Mouse (Mus musculus): ENCODE data around the gene Relb. TPM values are rescaled to one million over a fixed set of nuclear protein-coding genes. Genes with fewer than 3 reads are reported as not detected.
A peak's percentile ranks its signal among the peaks of the same experiment; 100 is the strongest.

Gene Relb
- total RNA-seq (2017): 37.0 and 41.1 TPM in 2 replicates

- ATAC-seq (ENCODE audit: extremely low read depth, insufficient number of reproducible peaks, low FRiP score, poor library complexity, severe bottlenecking): no peak
Measured at GRCm38 (mm10) chr7:19629361-19629734, at the start of gene Relb. Gene Relb, minus strand, starts transcription at chr7:19629438.

DNA sequence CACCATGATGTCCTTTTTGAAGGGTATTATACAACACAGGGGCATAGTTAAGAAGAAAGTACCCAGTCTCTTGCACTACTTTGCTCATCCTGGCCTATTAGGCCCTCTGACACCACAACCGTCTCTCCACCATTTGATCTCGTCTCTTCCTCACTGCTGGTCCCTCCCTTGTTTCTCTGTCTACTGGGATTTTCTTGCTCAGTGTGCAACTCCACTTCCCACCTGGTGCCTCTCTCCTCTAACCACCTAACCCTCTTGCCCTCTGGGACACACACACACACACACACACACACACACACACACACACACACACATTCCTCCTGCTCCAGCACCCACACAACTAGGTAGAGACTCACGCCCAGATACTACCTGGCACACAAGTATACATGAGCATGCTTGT lies 49.7 kb upstream of the Relb start:
- no peak for ATAC-seq (ENCODE audit: extremely low read depth, insufficient number of reproducible peaks, low FRiP score, poor library complexity, severe bottlenecking)

DNA sequence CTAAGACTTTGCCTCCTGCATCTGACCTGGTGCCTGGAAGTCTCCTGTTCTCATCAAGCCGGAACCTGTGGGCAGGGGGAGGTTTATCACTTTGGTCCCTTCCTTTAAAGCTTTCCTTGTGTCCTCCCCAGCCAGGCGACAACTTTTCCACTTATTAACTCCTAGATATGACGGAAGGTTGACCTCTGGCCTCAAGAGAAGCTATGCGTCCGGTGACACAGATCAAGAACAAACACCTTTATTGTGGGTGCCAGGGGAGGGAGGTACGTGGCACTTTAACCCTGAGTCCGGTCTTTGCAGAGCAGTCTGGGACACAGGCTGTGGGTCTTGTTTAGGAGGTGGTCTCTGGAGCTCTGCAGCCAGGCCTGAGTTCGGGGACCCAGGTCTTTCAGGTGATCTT lies 48.6 kb upstream of the Relb start, which contains the start of gene Apoc2:
Gene Apoc2, minus strand, starts transcription at position 70 of the 400 bp plus-strand sequence.
- no peak for ATAC-seq (ENCODE audit: extremely low read depth, insufficient number of reproducible peaks, low FRiP score, poor library complexity, severe bottlenecking)

DNA sequence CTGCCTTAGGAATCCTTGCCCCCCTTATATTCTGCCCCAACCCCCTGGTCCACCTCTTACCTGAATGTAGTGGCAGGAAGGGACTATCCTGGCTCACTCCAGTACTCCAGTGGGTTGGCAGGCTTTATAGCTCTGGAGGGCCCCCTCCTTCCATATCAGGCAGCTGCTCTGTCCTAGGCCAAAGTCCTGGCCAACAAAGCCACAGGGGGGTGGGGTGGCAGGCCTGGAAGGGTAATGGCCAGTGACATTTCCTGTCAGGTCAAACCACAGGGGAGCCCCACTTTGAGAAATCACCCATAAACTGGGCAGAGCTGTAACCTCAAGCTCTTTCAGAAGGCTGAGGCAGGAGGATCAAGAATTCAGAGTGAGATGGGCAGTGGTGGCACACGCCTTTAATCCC lies 47.4 kb upstream of the Relb start:
- ATAC-seq (ENCODE audit: extremely low read depth, insufficient number of reproducible peaks, low FRiP score, poor library complexity, severe bottlenecking): no peak

DNA sequence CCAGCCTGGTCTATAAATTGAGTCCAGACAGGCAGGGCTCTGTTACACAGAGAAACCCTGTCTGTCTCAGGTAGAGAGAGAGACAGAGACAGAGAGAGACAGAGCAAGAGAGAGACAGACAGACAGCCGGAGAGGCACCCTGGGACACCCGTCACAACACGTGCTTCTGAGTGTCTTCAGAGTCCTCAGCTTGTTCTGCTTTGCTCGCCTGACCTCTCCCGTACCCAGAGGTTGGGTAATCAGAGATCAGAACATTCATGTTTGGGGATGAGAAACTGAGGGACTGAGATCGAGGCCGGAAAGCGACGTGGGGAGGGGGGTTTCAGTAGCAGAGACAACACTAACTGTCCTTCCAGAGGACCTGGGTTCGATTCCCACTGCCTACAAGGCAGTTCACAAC lies 46.6 kb upstream of the Relb start:
- 0 out of 2 replicates have a peak, but pooled peaks have one; percentile 33 for ATAC-seq (ENCODE audit: extremely low read depth, insufficient number of reproducible peaks, low FRiP score, poor library complexity, severe bottlenecking)

GRCm38 (mm10) chr7:19673083-19673699 lies 44.0 kb upstream of the Relb start:
- ATAC-seq (ENCODE audit: extremely low read depth, insufficient number of reproducible peaks, low FRiP score, poor library complexity, severe bottlenecking): no peak

DNA sequence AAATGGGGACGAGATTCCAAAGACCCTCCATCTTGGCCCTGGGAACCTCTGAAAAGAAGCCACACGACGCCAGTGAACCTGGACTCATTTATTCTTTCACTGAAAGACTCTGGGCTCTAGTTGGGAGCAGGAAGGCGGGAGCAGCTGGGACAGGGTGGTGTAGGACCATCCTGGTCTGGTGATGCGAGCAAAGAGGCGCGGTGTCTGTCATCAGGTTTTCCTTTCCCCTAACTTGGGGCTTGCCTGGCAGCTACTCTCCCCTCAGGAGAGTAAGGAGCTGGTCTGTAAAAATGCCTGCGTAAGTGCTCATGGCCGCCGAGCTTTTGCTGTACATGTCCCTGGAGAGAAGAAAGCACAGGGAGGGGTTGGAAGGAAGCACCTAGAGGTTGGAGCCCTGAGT lies 42.3 kb upstream of the Relb start:
- no peak for ATAC-seq (ENCODE audit: extremely low read depth, insufficient number of reproducible peaks, low FRiP score, poor library complexity, severe bottlenecking)

GRCm38 (mm10) chr7:19668947-19669721 lies 39.9 kb upstream of the Relb start:
- peak; percentile 73 for ATAC-seq (ENCODE audit: extremely low read depth, insufficient number of reproducible peaks, low FRiP score, poor library complexity, severe bottlenecking)

GRCm38 (mm10) chr7:19667434-19667833 lies 38.2 kb upstream of the Relb start:
- ATAC-seq (ENCODE audit: extremely low read depth, insufficient number of reproducible peaks, low FRiP score, poor library complexity, severe bottlenecking): peak; percentile 14; the same call in 1 of the 2 replicates

- no peak for ATAC-seq (ENCODE audit: extremely low read depth, insufficient number of reproducible peaks, low FRiP score, poor library complexity, severe bottlenecking)
Measured at GRCm38 (mm10) chr7:19666750-19667149, 37.5 kb upstream of the Relb start.

- peak; percentile 78 for ATAC-seq (ENCODE audit: extremely low read depth, insufficient number of reproducible peaks, low FRiP score, poor library complexity, severe bottlenecking)
Measured at GRCm38 (mm10) chr7:19664955-19665841, 36.0 kb upstream of the Relb start, which contains the start of gene Clptm1. Gene Clptm1, minus strand, starts transcription at chr7:19665033.

DNA sequence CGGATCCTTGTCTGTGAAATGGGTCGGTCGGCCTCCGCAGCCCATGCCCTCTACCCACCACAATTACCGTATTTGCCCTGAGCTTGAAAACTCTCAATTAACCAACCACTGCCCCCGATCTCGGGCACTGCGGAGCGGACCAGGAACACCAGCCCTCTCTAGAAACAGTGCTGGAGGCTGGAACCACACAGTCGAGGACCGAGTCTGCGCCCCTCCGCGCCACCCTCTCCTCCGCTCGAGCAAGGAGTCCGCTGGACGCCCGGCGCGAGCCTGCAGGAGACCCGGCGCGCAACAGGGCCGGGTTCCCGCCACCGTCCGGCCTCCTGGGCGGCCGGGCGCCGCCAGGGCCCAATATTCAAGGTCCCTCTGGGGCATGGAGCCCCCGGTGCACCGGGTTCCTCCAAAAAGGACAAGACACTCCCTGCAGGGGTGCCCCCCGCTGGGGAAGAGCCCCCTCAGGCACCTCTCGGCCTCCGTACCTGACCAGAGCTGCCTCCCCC lies 35.3 kb upstream of the Relb start:
- no peak for ATAC-seq (ENCODE audit: extremely low read depth, insufficient number of reproducible peaks, low FRiP score, poor library complexity, severe bottlenecking)

GRCm38 (mm10) chr7:19663940-19664339 lies 34.7 kb upstream of the Relb start:
- ATAC-seq (ENCODE audit: extremely low read depth, insufficient number of reproducible peaks, low FRiP score, poor library complexity, severe bottlenecking): no peak

DNA sequence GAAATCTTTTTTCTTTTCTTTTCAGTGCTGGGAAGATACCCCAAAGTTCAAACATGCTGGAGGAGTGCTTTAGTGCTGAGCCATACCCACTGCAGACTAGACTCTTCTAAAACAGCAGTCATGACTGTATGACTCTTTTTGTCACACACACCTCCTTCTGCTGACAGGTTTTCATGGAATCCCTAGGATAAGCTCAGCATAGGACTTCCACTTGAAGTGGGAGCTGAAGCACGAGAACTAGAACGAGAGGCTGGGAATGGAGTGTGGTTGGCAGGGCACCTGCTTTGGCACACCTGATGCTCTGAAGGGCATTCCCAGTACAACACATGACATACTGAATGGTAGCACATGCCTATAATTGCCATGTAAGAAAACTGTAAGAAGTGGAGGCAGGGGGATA lies 23.4 kb upstream of the Relb start:
- no peak for ATAC-seq (ENCODE audit: extremely low read depth, insufficient number of reproducible peaks, low FRiP score, poor library complexity, severe bottlenecking)

DNA sequence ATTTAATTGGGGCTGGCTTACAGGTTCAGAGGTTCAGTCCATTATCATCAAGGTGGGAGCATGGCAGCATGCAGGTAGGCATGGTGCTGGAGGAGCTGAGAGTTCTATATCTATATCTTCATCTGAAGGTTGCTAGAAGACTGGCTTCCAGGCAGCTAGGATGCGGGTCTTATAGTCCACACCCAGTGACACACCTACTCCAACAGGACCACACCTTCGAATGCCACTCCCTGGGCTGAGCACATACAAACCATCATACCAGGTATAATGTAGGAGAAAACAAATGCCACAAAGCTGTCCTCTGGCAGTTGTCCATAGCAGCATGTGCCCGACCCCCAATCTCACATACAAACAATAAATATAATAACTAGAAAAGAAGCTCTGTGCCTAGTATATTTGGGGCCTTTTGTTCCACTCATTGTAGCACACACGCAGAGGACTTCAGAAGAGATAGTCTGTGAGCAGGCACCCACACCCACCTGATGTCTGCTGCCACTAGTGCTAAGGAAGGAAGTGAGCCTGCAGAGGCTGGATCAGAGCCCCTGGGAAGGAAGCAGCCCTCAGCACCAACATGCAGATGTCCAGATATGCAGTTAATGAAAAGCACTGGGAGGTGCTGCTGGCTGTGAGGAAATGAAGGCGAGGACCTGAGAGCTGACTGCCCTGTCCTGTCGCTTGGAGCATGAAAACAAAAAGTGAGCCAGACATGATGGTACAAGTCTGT lies 22.0 kb upstream of the Relb start:
- ATAC-seq (ENCODE audit: extremely low read depth, insufficient number of reproducible peaks, low FRiP score, poor library complexity, severe bottlenecking): no peak

DNA sequence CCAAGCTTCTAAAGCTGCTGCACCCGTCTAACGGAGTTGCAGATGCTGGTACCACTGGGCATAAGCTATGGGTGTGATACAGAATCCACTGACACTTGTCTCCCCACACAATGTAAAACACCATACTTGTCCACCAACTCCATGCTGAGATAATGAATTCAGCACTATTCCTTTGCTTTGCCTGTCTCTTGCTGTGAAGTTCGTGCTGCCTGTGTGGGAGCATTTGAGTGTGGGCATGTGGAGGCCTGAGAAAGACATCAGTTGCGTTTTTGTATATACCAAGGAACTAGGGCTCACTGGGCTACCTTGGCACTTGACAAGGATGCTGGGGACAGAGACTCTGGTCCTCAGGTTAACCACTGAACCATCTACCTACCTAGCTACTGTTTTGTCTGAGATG lies 12.0 kb upstream of the Relb start:
- ATAC-seq (ENCODE audit: extremely low read depth, insufficient number of reproducible peaks, low FRiP score, poor library complexity, severe bottlenecking): no peak

- ATAC-seq (ENCODE audit: extremely low read depth, insufficient number of reproducible peaks, low FRiP score, poor library complexity, severe bottlenecking): no peak
Measured at GRCm38 (mm10) chr7:19635074-19635827, 6.0 kb upstream of the Relb start.

DNA sequence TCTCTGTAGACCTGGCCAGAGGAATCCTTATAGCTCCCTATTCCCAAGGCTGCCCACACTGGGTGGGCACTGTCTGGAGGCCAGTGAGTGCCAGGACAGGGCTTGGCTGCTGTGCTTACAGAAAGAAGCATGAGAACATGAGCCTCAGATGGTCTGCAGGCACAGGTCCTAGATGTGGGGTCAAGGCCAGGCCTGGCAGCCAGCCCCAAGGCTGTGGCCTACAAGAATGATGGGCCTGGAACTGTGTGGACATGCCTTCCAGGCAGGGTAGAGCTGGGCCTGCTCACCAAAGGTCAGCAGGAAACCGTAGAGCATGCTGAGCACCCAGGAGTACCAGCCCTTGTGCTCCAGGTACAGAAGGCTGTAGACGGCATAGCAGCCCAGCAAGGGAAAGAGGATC lies 5.4 kb upstream of the Relb start:
- no peak for ATAC-seq (ENCODE audit: extremely low read depth, insufficient number of reproducible peaks, low FRiP score, poor library complexity, severe bottlenecking)

Data from neutrophil, adult 5-6 weeks (primary cell).